Mouse (Mus musculus): Measurements from ENCODE around the gene Ltk.
"Not testable (repeated sequence)": the region's sequence is repeated elsewhere in the genome, so short reads cannot be mapped to it uniquely, and the experiment has no call there.

Ltk gene

DNA sequence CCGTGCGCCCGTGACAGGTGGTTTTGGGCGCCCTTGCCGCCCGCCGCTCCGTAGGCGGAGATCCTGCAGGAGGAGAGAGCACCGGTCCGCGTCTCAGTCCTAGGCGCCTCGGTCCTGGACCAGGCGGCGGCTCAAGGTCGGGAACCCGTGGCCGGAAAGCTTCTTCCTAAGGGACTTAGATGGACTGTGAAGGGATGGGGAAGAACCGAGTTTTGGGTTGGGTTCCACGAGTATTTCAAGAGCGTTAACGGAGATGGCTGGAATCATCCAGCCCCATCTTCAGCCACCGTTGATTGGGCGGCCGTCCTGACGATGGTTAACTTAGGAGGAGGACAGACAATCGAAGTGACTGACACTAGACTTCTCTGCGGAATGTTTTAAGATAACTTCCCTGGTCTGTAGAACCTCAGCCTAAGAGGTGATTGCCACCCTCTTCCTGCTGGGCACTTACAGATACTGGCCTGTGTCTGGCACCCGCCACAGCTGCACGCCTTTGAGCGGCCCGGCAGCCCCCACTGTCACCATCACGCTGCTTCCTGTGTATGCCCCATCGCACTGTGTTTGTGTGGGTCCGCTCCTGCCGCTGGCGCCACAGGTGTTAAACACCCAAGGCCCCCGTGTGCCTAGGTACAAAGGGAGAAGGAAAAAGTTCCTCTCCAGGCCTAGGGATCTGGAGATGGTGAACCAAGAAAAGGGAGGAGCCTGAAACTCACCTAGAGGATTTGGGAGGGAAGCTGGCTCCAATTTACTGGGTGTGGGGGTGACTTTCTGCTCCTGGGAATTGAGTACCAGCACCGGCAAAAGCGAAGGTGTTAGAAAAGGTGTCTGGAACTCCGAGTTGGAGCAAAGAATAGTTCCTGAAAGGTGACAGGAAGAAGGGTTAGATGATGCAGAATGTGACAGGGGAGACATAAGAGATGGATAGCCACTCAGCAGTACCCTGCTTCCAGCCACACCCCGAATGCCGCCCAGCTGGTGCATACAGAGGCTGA, 1.1 kb downstream of the Ltk start:
- intact Hi-C loops (cut with DNase I): no loop called here

DNA sequence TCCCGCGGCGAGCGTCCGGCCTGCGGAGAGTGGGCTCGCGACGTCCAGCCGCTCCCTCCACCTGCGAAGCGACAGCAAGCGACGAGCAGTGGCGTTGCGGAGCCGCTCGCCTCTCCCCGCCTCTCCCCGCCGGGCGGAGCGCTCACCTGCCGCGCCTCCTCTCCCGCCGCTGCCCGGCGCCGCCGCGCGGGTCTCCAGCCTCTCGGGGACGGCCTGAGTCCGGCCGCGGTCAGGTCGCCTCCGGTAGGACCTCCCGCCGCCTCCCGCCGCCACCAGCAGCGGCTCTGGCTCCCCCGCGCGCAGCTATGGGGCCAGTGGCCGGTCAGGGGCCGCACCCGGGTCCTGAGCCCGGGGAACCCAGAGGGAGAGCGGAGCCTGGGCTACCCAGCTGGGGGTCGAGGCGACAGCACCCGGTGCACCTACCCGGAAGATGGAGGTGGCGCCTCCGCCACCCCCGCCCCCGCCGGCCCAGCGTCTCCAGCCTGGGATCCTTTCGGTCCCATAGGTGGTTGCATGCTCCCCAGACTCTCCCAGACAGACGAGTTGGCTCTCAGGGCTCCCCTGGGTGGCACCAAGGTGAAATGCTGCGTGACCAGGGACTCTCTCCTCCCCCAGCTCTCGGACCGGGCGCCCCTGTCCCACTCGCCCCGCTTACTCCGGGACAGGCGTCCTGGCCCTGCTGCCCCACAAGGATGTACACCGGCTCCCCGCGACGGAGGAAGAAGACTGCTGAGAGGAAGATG, 2.0 kb downstream of the Ltk start:
- intact Hi-C loops (cut with DNase I): no loop called here

DNA sequence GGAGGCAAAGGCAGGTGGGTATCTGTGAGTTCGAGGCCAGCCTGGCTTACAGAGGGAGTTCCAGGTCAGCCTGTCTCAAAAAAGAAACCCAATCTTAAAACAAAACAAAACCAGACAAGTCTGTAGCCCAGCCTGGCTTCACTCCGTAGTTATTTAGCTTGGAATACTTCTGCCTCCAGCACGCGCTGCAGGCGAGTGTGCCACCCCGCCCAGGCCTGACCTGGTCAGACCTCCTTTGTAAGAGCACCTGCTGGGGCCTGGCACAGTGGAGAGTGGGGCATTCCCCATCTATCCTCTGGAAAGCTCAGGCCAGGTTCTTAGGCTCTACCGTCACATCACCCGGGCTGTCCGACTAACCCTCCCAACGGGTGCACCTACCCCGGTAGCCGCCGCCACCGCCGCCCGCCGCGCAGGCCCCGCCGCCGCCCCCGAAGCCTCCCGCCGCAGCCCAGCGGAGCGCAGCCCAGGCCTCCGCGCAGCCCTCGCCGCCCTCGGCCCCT, 2.6 kb downstream of the Ltk start:
- intact Hi-C loops (cut with DNase I): no loop called here

DNA sequence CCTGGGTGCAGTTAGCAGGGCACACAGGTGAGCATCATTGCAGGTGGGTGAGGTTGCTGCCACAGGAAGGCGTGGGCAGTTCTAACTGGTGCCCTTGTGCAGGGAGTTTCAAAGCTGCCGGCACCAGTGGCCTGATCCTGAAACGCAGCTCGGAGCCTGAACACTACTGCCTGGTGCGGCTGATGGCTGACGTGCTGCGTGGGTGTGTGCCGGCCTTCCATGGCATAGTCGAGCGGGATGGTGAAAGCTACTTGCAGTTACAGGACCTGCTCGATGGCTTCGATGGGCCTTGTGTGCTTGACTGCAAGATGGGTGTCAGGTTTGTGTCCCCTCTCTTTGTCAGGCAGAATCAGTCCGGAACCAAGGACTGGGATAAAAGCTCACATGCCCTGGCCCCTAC, 11.0 kb downstream of the Ltk start:
- intact Hi-C loops (cut with DNase I): no loop called here

DNA sequence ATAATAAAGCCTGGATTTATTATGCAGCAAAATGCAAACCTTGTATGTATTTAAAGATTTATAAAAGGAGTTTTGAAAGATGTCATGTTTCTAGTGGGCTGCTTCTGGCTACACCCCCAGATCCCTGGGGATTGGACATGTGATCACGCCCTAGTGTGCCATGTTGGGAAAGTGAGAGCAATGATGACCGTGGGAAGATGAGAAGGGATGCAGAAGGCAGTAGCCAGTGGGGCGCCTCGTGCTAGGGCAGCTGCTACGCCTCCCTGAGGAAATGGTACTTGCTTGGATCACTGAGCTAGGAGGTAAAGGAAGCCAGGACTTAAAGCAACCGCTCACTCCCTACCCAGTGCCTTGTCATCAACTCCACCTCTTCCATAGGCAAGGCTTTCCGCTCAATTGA, 12.7 kb downstream of the Ltk start:
- intact Hi-C loops (cut with DNase I): no loop called here

DNA sequence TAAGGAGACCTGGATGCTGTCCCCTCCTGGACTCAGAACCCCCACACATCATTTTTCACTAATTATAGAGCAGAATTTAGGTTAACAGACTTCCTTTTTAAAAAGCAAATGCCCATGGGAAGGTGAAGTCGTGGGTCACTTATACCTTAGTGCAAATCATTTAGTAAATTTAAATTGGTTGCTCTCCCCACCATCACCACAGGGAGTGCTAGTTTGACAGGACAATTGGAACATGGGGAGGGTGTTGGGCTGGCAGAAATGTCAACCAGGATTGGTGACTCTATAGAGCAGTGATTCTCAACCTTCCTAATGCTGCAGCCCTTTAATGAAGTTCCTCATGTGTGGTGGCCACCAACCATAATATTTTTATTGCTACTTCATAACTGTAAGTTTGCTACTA, 14.9 kb downstream of the Ltk start:
- intact Hi-C loops (cut with DNase I): no loop called here

DNA sequence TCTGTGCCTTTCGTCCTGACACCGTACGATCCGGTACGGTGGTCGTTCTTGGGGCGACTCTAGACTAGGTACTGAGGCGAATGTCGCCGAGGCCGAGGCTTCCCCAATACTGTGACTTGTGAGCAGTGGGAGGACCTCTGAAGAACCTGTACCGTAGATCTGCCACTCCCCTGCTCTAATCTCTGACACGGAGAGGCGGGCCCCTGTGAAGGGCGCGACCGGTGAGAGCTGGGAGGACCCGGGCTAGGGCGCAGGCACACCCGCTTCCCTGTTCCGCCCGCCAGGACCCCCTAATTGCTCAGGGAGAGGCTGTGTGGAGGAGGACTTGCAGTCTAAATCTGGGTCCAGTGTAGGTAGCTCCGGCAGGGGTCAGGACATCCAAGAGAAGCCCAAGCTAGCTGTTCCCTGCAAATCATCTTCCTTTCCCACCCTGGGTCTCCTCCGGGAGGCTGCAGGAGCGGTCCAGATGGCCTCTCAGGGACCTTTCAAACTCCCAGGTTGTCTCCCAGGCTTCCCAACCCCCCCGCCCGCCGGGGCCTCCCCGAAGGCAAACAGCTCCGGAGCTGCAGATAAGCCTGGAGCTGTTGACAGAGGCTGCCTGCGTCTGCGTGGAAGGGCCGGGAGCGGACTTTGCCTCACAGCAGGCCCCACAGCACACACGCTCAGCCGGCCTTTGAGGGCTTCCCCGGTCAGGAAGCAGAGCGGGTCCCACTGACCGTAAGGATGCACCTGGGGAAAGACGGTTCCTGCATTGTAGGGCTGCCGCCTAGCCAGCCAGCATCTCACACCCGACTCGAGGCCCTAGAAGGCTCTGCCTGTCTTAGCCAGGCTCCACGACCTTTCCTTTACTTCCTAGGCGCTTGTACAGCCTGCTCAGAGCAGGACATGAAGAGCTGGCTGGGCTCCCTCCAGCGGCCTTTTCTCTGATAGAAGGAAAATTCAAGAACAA, 15.8 kb downstream of the Ltk start:
- intact Hi-C loops (cut with DNase I): loop anchor here (5.0 kb wide), 1 partner anchor 67 kb away; the partner anchor contains the start of gene Rtf1

DNA sequence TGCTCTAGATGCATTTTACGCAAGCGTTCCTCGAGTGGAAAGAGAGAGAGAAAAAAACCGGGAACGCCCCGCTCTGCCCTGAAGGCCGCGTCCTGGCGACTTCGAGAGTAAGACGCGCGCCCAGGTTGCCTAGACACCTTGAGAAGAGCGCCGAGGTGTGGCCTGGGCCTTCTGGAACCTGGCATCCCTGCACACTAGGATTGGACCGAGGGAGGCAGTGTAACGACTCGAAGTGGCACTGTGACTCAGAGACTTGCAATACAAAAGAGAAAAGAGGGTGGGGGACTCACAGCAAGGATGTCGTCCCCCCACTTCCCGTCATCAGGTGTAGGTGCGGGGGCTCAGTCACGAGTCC, 16.4 kb downstream of the Ltk start:
- intact Hi-C loops (cut with DNase I): loop anchor here (5.0 kb wide), 1 partner anchor 66 kb away; the partner anchor contains the start of gene Rtf1

DNA sequence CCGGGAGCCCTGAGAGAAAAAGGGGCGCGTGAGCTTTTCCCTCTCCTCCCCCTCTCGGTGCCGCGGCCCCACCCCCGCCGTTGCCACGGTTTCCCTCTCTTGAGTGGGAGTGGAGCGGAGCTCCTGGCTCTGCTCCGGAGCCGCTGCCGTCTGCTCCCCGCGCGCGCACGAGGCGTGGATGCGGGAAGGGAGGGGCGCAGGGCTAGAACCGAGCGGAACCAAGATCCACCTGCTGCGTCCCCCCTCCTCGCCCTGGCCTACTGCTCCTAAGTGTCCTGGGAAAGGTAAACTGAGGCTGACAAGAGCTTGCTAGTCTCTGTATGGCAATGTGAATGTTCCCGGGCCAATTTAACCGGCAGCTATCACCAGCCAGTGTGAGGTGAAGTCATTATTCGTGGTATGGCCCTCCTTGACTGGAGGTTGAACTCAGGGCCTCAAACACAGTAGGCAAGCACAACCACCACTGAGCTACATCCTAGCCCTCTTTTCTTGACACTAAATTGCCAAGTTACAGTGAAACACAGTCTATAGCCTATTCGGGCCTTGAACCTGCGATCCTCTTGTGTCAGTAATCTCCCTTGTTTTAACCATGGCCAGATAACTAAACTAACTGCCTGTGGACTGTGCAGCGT, 16.9 kb downstream of the Ltk start:
- intact Hi-C loops (cut with DNase I): loop anchor here (5.0 kb wide), 1 partner anchor 66 kb away; the partner anchor contains the start of gene Rtf1

DNA sequence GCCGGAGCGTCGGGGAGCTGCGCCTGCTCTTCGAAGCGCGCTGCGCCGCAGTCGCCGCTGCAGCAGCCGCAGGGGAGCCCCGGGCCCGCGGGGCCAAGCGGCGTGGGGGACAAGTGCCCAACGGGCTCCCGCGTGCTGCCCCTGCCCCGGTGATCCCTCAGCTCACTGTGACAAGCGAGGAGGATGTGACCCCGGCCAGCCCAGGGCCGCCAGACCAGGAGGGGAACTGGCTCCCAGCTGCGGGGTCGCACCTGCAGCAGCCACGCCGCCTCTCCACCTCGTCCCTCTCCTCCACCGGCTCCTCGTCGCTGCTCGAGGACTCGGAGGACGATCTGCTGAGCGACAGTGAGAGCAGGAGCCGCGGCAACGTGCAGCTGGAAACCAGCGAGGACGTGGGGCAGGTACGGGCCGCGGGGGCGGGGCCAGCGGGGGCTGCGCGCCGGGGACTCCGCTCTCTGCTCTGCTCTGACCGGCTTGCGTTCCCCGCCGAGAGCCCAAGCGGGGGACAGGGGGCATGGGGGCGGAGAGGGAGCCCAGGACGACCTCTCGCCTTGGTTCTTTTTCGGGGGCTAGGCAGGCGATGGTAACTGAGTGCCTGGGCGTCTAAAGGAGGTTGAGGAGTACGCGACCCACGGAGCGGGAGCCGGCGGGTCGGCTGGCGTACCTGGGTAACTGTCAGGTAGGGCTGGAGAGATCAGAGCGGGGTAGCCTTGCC, 17.6 kb downstream of the Ltk start:
- intact Hi-C loops (cut with DNase I): loop anchor here (5.0 kb wide), 1 partner anchor 65 kb away; the partner anchor contains the start of gene Rtf1

DNA sequence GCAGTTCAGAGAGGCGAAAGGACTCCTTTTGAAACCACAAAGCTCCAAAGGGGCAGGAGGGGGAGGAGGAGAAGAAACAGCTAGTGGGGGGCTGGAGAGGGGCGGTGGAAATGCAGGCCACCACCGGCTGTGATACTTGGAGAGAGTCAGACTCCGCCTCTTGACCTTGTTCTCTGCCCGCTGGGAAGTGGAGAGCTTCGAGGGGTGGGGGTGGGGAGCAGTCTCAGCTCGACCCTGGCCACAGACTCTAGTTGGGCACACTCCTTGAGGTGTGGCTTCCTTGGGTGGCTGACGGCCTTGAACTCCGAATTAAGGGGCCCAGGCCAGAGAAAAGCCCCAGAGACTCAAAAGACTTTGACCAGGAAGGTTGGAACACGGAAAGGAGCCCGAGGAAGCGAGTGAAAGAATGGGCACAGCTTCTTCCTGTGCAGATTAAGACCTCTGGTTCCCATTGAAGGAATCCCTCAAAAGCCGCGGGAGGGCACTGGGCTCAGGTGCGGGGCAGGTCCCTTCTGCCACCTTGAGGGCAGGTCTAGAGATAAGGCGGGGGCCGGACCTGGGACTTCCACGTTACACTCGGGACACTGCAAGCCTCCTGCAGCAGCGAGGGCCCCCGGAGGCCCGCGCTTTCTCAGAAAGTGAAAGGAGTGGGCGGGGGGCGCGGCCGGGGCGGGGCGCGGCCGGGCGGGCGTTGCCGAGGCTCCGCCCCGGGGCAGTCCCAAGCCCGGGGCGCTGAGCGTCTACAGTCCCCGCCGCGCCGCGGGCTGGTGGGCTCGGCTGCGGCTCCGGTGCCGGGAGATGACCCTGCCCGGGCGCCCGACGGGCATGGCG, 18.4 kb downstream of the Ltk start, which contains the start of gene Itpka:
Itpka (plus strand) TSS at position 757 of the 831 bp plus-strand sequence.
- intact Hi-C loops (cut with DNase I): loop anchor here (5.0 kb wide), 1 partner anchor 64 kb away; the partner anchor contains the start of gene Rtf1

DNA sequence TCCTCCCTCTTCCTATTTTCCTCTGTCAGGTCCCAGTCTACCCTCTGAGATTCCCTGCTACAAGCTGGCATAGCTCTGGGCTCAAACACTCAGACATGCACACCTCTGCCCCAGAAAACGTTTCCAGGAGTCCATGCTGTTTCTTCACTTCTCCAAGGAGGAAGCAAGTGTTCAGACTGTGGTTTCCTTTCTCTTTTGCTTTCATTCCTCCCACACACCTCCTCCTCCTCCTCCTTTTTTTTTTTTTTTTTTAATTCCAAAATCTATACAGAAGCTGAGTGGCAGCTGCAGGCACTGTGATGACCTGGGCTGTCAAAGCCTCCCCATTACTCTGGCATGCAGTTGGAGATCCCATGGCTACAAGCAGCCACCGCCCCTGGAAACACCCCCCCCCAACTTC, 19.7 kb downstream of the Ltk start:
- intact Hi-C loops (cut with DNase I): loop anchor here (5.0 kb wide), 1 partner anchor 63 kb away; the partner anchor contains the start of gene Rtf1

DNA sequence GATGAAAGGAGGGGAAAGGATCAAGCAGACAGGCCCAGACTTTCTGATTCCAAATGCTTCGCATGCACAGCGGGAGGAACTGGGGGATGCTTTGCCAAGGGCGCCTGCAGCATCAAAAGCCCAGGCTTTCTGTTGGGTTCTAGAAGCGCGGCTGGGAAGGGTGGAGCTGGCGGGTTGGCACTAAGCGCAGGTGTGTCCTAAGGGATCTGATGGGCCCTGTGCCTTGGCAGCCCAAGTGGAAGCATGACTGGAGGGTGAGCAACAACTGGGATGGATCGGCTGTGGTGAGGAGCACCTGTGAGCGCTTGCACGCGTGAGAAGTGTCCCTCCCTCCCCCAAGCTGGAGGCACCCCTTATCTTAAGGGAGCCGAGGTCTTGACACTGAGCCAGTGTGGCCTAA, 23.1 kb downstream of the Ltk start:
- intact Hi-C loops (cut with DNase I): no loop called here

DNA sequence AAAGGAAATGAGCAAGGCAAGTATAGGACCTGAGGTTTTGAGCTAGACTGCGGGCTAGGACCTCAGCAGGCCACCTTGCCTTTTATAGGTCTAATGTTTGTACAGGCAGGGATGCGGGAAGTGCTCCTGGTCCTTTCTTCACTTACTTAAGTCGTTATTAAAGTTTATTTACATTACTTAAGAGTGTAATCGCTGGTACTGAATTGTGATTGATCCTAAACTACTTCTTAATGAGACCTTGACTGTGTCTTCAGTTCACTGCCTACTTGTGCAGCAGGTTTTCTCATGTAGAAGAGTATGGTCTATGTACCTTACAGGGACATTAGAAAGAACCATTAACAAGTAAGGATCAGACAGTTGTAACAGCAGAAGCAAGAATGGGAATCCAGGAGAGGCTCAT, 29.5 kb downstream of the Ltk start:
- intact Hi-C loops (cut with DNase I): no loop called here

DNA sequence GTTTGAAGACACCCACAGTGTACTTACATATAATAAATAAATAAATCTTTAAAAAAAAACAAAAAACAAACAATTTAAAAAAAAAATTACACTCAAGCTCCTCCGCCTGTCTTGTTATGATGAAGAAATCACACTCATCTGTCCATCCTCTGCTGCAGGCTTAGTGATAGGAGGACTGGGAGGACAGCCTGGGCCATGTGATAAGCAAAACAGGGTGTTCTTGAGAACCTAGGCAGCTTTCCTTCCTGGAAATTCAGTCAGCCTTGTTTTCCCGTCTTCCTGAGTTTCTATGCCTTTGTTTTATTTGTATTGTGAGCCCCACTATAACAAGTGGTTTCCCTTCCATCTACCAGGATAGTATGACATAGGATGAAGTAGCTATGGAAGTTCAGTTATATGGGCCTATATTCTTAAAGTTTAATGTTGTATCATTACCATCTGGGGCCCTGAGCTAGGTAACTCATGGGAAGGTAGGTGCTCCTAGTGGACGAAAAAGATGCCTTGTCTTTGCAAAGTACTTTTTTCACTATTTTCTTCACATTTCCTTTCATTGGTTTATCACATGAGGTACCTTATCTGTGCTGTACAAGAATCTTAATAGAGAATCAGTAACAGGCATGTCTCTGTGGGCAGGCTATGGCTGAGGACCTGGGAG, 32.3 kb downstream of the Ltk start:
- intact Hi-C loops (cut with DNase I): no loop called here

DNA sequence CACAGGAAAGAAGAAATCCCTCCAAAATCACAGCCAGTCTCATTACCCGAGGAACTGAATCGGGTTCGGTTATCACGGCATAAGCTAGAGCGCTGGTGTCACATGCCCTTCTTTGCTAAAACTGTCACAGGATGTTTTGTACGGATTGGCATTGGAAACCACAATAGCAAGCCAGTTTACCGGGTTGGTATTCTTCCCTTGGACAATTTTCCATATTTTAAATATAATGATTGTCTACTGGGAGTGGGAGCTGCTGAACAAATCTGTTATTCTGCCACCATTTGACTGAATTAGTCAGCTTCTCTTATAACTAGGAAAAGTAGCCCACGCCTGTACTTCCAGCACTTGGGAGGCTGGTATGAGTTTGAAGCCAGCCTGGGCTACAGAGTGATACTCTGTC, 39.2 kb downstream of the Ltk start:
- intact Hi-C loops (cut with DNase I): no loop called here

DNA sequence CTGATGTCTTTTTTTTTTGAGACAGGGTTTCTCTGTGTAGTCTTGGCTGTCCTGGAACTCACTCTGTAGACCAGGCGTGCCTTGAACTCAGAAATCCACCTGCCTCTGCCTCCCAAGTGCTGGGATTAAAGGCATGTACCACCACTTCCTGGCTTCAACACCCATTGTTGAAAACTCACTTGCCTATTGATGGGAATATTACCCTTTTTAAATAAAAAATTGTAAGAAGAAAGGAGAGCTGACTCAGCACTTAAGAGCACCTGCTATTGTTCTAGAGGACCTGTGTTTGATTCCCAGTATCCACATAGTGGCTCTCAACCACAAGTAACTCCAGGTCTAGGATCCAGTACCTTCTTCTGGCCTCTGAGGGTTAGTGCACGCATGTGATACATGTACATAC, 44.4 kb downstream of the Ltk start:
- intact Hi-C loops (cut with DNase I): not testable (repeated sequence)

DNA sequence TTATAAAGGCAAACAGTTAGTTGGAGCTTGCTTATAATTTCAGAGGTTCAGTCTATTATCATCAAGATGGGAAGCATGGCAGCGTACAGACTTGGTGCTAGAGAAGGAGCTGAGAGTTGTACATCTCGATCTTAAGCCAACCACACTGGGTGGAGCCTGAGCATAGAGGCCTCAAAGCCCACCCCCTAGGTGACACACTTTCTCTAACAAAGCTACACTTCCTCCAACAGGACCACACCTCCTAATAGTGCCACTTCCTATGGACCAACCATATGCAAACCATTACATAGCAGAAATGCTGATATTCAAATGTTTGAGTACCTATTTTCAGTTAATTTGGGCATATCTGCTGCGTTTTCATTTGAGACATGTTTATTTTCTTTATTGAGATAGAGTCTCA, 50.2 kb downstream of the Ltk start:
- intact Hi-C loops (cut with DNase I): no loop called here

Data from adrenal gland (tissue).